Mouse (Mus musculus) testis, postnatal 10 days (tissue): ENCODE data around the gene Gzme.
"Not testable (repeated sequence)": the region's sequence is repeated elsewhere in the genome, so short reads cannot be mapped to it uniquely, and the experiment has no call there.

Experiments used
- DNase-seq: peaks from one replicate; pipeline ENCODE4 v3.0.0; 2021; ENCODE audit warnings: low spot score

Gzme gene

GRCm38 (mm10) chr14:56120525-56120924 lies at the start of gene Gzme:
Gene Gzme (minus strand): TSS chr14:56120625.
- DNase-seq, result no peak

GRCm38 (mm10) chr14:56168009-56168408 lies 47.6 kb upstream of the Gzme start:
- no peak for DNase-seq

- no peak for DNase-seq
Measured at GRCm38 (mm10) chr14:56162109-56162508, 41.7 kb upstream of the Gzme start.

- not testable (repeated sequence) for DNase-seq
Measured at GRCm38 (mm10) chr14:56159479-56159878, 39.1 kb upstream of the Gzme start, which contains the start of gene Gzmg. Gene Gzmg (minus strand): TSS chr14:56159579.

GRCm38 (mm10) chr14:56155340-56155739 lies 34.9 kb upstream of the Gzme start:
- DNase-seq, result no peak

- not testable (repeated sequence) for DNase-seq
Measured at GRCm38 (mm10) chr14:56133675-56134074, 13.2 kb upstream of the Gzme start.

- DNase-seq, result not testable (repeated sequence)
Measured at GRCm38 (mm10) chr14:56132508-56132907, 12.1 kb upstream of the Gzme start, which contains the start of gene Gzmd. Gene Gzmd (minus strand): TSS chr14:56132608.

- DNase-seq, result no peak
Measured at GRCm38 (mm10) chr14:56128341-56128740, 7.9 kb upstream of the Gzme start.

- DNase-seq, result no peak
Measured at GRCm38 (mm10) chr14:56123516-56123915, 3.1 kb upstream of the Gzme start.

GRCm38 (mm10) chr14:56115531-56116310 lies 4.7 kb downstream of the Gzme start:
- DNase-seq, result not testable (repeated sequence)

- DNase-seq, result no peak
Measured at GRCm38 (mm10) chr14:56105447-56106180, 14.8 kb downstream of the Gzme start.

- no peak for DNase-seq
Measured at GRCm38 (mm10) chr14:56105016-56105415, 15.4 kb downstream of the Gzme start.

- no peak for DNase-seq
Measured at GRCm38 (mm10) chr14:56103452-56103851, 17.0 kb downstream of the Gzme start.

- DNase-seq, result no peak
Measured at GRCm38 (mm10) chr14:56102386-56102785, 18.0 kb downstream of the Gzme start, which contains the start of gene Ctsg. Gene Ctsg (minus strand): TSS chr14:56102574.

GRCm38 (mm10) chr14:56098940-56099339 lies 21.5 kb downstream of the Gzme start:
- DNase-seq, result no peak

GRCm38 (mm10) chr14:56097597-56097996 lies 22.8 kb downstream of the Gzme start:
- no peak for DNase-seq

GRCm38 (mm10) chr14:56093353-56093752 lies 27.1 kb downstream of the Gzme start:
- no peak for DNase-seq

GRCm38 (mm10) chr14:56086711-56087110 lies 33.7 kb downstream of the Gzme start:
- no peak for DNase-seq

- DNase-seq, result no peak
Measured at GRCm38 (mm10) chr14:56085167-56085566, 35.3 kb downstream of the Gzme start, which contains the start of gene Mcpt8. Gene Mcpt8 (minus strand): TSS chr14:56085273.

- no peak for DNase-seq
Measured at GRCm38 (mm10) chr14:56082016-56082415, 38.4 kb downstream of the Gzme start.
